Mouse (Mus musculus) splenic B cell, adult 2 months (primary cell): ENCODE measurements around the gene Dnajc19.
"Not testable (repeated sequence)": the region's sequence is repeated elsewhere in the genome, so short reads cannot be mapped to it uniquely, and the experiment has no call there.

Experiments
- DNase-seq: peaks from one replicate; pipeline ENCODE4 v3.0.0-alpha.2; 2011; ENCODE audit warnings: low read depth, low spot score
- H3K27me3 ChIP-seq: 2 replicates; pipeline ENCODE4 v1.6.1; 2012; ENCODE audit warnings: mild to moderate bottlenecking, low read length, moderate library complexity, mixed read lengths; ENCODE audit not compliant: control insufficient read depth, poor library complexity, insufficient read depth, severe bottlenecking
- H3K36me3 ChIP-seq: 2 replicates; pipeline ENCODE4 v1.6.1; 2012; ENCODE audit warnings: mild to moderate bottlenecking, low read length, moderate library complexity, mixed read lengths; ENCODE audit not compliant: control insufficient read depth, poor library complexity, insufficient read depth, severe bottlenecking

Gene Dnajc19

GRCm38 (mm10) chr3:34072726-34073125 is 8.4 kb downstream of the Dnajc19 start:
- peaks cover 4% of the 10 kb centered on the region; the same call in 1 of the 2 replicates for H3K36me3 ChIP-seq
- no peak for DNase-seq
- H3K27me3 ChIP-seq: no peaks in the 10 kb centered on the region; the same call in 1 of the 2 replicates

- not testable (repeated sequence) for DNase-seq, H3K36me3 ChIP-seq
Observed at GRCm38 (mm10) chr3:34068943-34069342, 12.2 kb downstream of the Dnajc19 start.

GRCm38 (mm10) chr3:34062352-34062751 is 18.8 kb downstream of the Dnajc19 start:
- DNase-seq: no peak
- Histone ChIP-seq H3K27me3 (no peaks in the 10 kb centered on the region), H3K36me3 (peaks cover 3% of the 10 kb centered on the region)

More at GRCm38 (mm10) chr3:34068943-34069342, 12.2 kb downstream of the Dnajc19 start:
- not testable (repeated sequence) for H3K27me3 ChIP-seq

- no peak for DNase-seq
- Histone ChIP-seq H3K36me3 (peaks cover 5% of the 10 kb centered on the region), H3K27me3 (no peaks in the 10 kb centered on the region)
Observed at GRCm38 (mm10) chr3:34041990-34042389, 39.1 kb downstream of the Dnajc19 start.

GRCm38 (mm10) chr3:34035706-34036105 is 45.4 kb downstream of the Dnajc19 start:
- no peak for DNase-seq
- H3K36me3 ChIP-seq: no peaks in the 10 kb centered on the region; the same call in 1 of the 2 replicates
- H3K27me3 ChIP-seq: no peaks in the 10 kb centered on the region

- Histone ChIP-seq H3K27me3 (no peaks in the 10 kb centered on the region), H3K36me3 (no peaks in the 10 kb centered on the region; the same call in 1 of the 2 replicates)
- DNase-seq: peak; percentile 13
Observed at GRCm38 (mm10) chr3:34034803-34035202, 46.3 kb downstream of the Dnajc19 start.

GRCm38 (mm10) chr3:34033720-34034364 is 47.3 kb downstream of the Dnajc19 start:
- no peaks in the 10 kb centered on the region for H3K27me3 ChIP-seq
- H3K36me3 ChIP-seq: no peaks in the 10 kb centered on the region; the same call in 1 of the 2 replicates
- DNase-seq: peak; percentile 37

GRCm38 (mm10) chr3:34030601-34031000 is 50.5 kb downstream of the Dnajc19 start:
- no peaks in the 10 kb centered on the region for H3K27me3 ChIP-seq
- no peak for DNase-seq
- no peaks in the 10 kb centered on the region; the same call in 1 of the 2 replicates for H3K36me3 ChIP-seq

- Histone ChIP-seq H3K36me3 (no peaks in the 10 kb centered on the region; the same call in 1 of the 2 replicates), H3K27me3 (no peaks in the 10 kb centered on the region)
- no peak for DNase-seq
Observed at GRCm38 (mm10) chr3:34028935-34029334, 52.2 kb downstream of the Dnajc19 start.

- Histone ChIP-seq H3K27me3 (no peaks in the 10 kb centered on the region), H3K36me3 (no peaks in the 10 kb centered on the region; the same call in 1 of the 2 replicates)
- no peak for DNase-seq
Observed at GRCm38 (mm10) chr3:34021259-34021828, 59.8 kb downstream of the Dnajc19 start.

GRCm38 (mm10) chr3:34020382-34021258 is 60.5 kb downstream of the Dnajc19 start:
- DNase-seq: peak; percentile 15
- Histone ChIP-seq H3K36me3 (no peaks in the 10 kb centered on the region; the same call in 1 of the 2 replicates), H3K27me3 (no peaks in the 10 kb centered on the region)

- DNase-seq: peak; percentile 87
- Histone ChIP-seq H3K27me3 (no peaks in the 10 kb centered on the region), H3K36me3 (no peaks in the 10 kb centered on the region; the same call in 1 of the 2 replicates)
Observed at GRCm38 (mm10) chr3:34019540-34020381, 61.4 kb downstream of the Dnajc19 start, which contains the start of gene Fxr1. Fxr1 (plus strand) TSS chr3:34019943.

- no peaks in the 10 kb centered on the region for H3K36me3 ChIP-seq
- no peaks in the 10 kb centered on the region for H3K27me3 ChIP-seq
- no peak for DNase-seq
Observed at GRCm38 (mm10) chr3:34008191-34008590, 72.9 kb downstream of the Dnajc19 start.

GRCm38 (mm10) chr3:34007611-34008010 is 73.5 kb downstream of the Dnajc19 start:
- DNase-seq: no peak
- Histone ChIP-seq H3K36me3 (no peaks in the 10 kb centered on the region), H3K27me3 (no peaks in the 10 kb centered on the region)
